Mouse (Mus musculus): Measurements from ENCODE around the gene Slc29a2. TPM values are rescaled to one million over a fixed set of nuclear protein-coding genes. Genes with fewer than 3 reads are reported as not detected.

Slc29a2 gene
- total RNA-seq, 1 experiment from 2014 or later, result 2.3 TPM

DNA sequence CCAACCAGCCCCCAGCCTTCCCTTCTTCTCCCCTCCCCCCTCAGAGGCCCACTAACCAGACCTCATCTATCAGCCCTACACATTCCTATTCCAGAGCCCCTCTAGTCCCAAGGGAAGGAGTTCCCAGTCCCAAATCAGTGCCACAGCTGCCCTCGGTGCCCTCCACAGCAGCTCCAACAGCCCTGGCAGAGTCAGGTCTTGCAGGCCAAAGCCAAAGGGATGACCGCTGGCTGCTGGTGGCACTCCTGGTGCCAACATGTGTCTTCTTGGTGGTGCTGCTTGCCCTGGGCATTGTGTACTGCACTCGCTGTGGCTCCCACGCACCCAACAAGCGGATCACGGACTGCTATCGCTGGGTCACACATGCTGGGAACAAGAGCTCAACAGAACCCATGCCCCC lies 46.3 kb downstream of the Slc29a2 start:
- no peak for ATAC-seq (replicated peaks in 1 of 2; ENCODE audit: insufficient read depth in 1 of 2, low FRiP score in 2 of 2, low TSS enrichment in 1 of 2, low read depth in 1 of 2, poor library complexity in 2 of 2, severe bottlenecking in 2 of 2)

DNA sequence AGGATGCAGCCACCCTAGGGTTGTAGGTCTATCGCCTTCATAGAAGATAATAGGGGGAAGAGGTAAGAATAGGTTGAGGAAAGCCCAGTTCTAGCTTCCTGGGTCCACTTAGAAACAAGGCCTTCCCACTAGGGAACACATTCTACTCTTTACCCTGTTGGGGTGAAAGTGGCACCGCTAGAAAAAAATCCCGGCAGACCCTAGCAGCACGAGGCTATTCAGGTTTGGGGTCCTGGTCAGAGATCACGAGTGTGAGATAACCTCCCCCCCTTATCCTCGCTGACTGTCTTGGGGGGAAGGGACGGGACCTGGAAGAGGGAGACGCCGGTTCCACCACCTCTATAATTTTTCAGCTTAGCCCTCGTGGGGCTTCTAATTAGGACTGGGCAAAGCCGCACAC lies 47.4 kb downstream of the Slc29a2 start:
- no peak for ATAC-seq (replicated peaks in 1 of 2; ENCODE audit: insufficient read depth in 1 of 2, low FRiP score in 2 of 2, low TSS enrichment in 1 of 2, low read depth in 1 of 2, poor library complexity in 2 of 2, severe bottlenecking in 2 of 2)

DNA sequence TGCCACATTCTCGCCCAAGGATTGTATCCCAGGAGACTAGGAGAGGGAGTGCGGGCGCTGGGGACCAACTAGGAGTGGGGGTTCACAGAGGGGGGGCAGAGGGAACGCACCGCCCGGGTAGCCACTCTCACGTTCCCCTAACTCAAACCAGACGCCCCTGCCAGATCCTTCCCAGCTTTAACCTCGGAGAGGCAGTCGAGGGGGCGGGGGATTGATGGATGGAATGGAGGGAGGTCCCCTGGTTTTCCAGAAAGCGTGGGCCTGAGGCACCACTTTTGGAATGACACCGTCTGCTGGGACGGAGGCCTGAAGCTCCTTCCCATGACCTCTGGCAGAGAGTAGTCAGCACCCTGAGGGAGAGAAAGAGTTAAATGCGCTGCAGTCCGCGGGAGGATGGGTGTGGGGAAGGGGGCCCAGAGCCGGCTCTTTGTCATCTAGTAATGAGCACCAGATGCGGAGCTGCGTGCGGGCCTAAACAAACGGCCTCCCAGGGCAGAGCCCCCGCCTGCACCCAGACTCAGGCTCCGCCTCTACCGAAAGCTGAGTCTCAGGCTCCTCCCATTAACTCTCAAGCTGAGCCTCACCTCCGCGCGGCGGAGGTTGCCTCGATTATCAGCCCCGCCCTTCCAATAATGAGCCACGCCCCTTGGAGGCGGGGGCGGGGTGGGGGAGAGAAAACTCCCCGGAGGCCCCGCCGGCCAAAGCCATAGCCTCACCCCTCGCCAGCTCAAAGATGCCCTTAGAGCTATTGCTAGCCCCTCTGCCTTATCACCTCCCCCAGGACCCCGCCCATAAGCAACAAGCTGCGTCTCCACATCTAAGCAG lies 48.1 kb downstream of the Slc29a2 start:
- ATAC-seq (replicated peaks in 1 of 2; ENCODE audit: insufficient read depth in 1 of 2, low FRiP score in 2 of 2, low TSS enrichment in 1 of 2, low read depth in 1 of 2, poor library complexity in 2 of 2, severe bottlenecking in 2 of 2), result peak; percentile 74 to 76

DNA sequence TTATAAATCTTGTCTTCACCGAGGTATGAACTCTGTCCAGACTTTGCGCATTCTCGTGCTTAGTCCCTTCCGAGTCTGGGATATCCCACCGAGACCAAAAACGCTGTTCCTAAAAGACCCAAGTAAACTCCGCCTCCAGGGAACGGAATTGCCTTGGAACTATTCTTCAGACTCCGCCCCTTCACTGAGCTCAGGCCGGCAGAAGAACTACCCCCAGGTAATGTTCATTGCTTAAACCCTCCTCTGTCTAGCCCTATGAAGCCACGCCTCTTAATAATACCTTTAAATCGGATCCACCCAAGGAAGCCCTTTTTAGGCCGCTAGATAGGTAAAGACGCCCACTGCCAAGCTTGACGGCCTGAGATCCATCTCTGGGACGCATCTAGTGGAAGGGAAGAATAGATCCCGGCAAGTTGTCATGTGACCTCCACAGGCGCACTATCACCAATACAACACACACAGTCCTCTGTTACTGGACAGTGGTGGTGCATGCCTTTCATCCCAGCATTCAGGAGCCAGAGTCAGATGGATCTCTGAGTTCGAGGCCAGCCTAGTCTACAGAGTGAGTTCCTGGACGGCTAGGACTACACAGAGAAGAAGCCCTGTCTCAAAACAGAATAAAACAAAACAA lies 48.8 kb downstream of the Slc29a2 start:
- no peak for ATAC-seq (replicated peaks in 1 of 2; ENCODE audit: insufficient read depth in 1 of 2, low FRiP score in 2 of 2, low TSS enrichment in 1 of 2, low read depth in 1 of 2, poor library complexity in 2 of 2, severe bottlenecking in 2 of 2)

DNA sequence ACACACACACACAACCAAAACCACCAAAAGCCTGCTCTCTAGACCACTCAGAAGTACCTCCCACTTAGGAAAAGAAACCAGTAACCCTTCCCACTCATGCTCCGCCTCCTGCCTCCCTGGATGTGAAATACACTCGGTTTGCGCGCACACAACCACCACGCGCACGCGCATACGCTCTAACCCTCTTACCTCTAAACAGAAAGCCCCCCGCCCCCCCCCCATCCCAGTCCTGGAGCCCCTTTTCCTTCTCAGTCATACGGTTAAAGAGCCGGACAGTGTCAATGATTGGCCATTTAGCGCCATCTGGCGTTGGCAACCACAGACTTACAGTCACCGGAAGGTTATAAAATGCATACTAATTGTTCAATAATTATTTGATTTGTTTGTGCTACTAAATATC lies 49.4 kb downstream of the Slc29a2 start:
- 0 out of 4 replicates have a peak, but pooled peaks of 1 of the 2 experiments have one; percentile 27 for ATAC-seq (replicated peaks in 1 of 2; ENCODE audit: insufficient read depth in 1 of 2, low FRiP score in 2 of 2, low TSS enrichment in 1 of 2, low read depth in 1 of 2, poor library complexity in 2 of 2, severe bottlenecking in 2 of 2)

DNA sequence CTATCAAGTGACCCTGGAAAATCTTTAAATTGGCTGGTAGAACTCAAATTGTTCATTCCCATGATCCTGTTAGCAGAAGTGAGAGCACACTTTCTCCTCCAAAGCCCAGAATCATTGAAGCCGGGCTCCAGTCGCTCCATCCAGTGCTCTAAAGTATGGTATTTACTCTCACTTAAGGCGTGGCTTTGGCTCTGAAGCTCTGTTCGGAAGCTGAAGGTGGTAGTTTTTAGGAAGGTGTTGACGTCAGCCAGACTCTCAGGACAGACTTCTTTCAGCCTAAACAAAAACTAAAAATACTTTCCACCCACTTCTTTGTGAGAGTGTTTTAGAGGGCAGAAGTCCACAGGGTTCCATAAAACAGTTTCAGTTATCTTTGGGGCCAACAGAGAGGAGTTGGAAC lies 49.9 kb downstream of the Slc29a2 start:
- no peak for ATAC-seq (replicated peaks in 1 of 2; ENCODE audit: insufficient read depth in 1 of 2, low FRiP score in 2 of 2, low TSS enrichment in 1 of 2, low read depth in 1 of 2, poor library complexity in 2 of 2, severe bottlenecking in 2 of 2)

DNA sequence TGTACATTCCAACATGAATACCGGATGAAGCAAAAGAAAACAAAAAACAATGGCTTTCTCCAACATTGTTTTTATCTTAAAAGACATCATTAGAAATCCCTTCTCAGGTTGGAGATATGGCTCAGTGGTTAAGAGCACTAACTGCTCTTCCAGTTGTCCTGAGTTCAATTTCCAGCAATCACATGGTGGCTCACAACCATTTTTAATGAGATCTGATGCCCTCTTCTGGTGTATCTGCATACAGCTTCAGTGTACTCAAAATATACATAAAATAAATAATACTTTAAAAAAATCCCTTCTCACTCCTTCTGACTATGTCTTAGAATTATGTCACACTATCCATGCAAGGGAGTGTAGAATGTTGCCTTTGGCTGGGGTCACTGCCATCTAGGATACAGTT lies 55.6 kb downstream of the Slc29a2 start:
- no peak for ATAC-seq (replicated peaks in 1 of 2; ENCODE audit: insufficient read depth in 1 of 2, low FRiP score in 2 of 2, low TSS enrichment in 1 of 2, low read depth in 1 of 2, poor library complexity in 2 of 2, severe bottlenecking in 2 of 2)

Other genes starting within 250 kb of the Slc29a2 start
- 75.7 and 127 TPM in 2 replicates for gene Rbm4, start 230.0 kb upstream of the Slc29a2 start, total RNA-seq (2017)
- gene Gm21992, start 212.2 kb upstream of the Slc29a2 start, total RNA-seq (2017), result 41.8 and 81.7 TPM in 2 replicates
- 16.8 and 17.4 TPM in 2 replicates for gene Rbm14, start 212.2 kb upstream of the Slc29a2 start, total RNA-seq (2017)
- 24.1 and 24.7 TPM in 2 replicates for gene Ccs, start 184.5 kb upstream of the Slc29a2 start, total RNA-seq (2017)
- not detected in 2 replicates for gene Ccdc87, start 184.5 kb upstream of the Slc29a2 start, total RNA-seq (2017)
- 18.9 and 29.8 TPM in 2 replicates for gene Ctsf, start 168.7 kb upstream of the Slc29a2 start, total RNA-seq (2017)
- 0.06 and 0.20 TPM in 2 replicates for gene Actn3, start 146.0 kb upstream of the Slc29a2 start, total RNA-seq (2017)
- gene Zdhhc24, start 145.2 kb upstream of the Slc29a2 start, total RNA-seq (2017), result 13.1 and 17.4 TPM in 2 replicates
- gene Bbs1, start 117.2 kb upstream of the Slc29a2 start, total RNA-seq (2017), result 2.3 and 3.2 TPM in 2 replicates
- gene Dpp3, start 95.6 kb upstream of the Slc29a2 start, total RNA-seq (2017), result 37.6 and 41.1 TPM in 2 replicates
- 0.10 TPM in 1 of 2 replicates, not detected in the other for gene Peli3, start 80.7 kb upstream of the Slc29a2 start, total RNA-seq (2017)
- 50.0 and 71.5 TPM in 2 replicates for gene Mrpl11, start 61.7 kb upstream of the Slc29a2 start, total RNA-seq (2017)
- not detected in 2 replicates for gene Npas4, start 33.5 kb upstream of the Slc29a2 start, total RNA-seq (2017)
- not detected in 2 replicates for gene B4gat1, start 15.0 kb downstream of the Slc29a2 start, total RNA-seq (2017)
- 7.3 and 8.4 TPM in 2 replicates for gene AC124502.3, start 15.0 kb downstream of the Slc29a2 start, total RNA-seq (2017)
- gene Brms1, start 17.5 kb downstream of the Slc29a2 start, total RNA-seq (2017), result 23.3 and 29.5 TPM in 2 replicates
- gene Rin1, start 26.6 kb downstream of the Slc29a2 start, total RNA-seq (2017), result 0.69 TPM in 1 of 2 replicates, not detected in the other
- gene Cd248, start 44.2 kb downstream of the Slc29a2 start, total RNA-seq (2017), result 0.31 and 0.74 TPM in 2 replicates
- gene Tmem151a, start 61.7 kb downstream of the Slc29a2 start, total RNA-seq (2017), result not detected in 2 replicates
- gene Yif1a, start 64.7 kb downstream of the Slc29a2 start, total RNA-seq (2017), result 8.2 and 12.9 TPM in 2 replicates
- 0.35 TPM in 1 of 2 replicates, not detected in the other for gene Cnih2, start 74.7 kb downstream of the Slc29a2 start, total RNA-seq (2017)
- gene Rab1b, start 83.2 kb downstream of the Slc29a2 start, total RNA-seq (2017), result 70.4 and 70.9 TPM in 2 replicates
- gene Klc2, start 94.7 kb downstream of the Slc29a2 start, total RNA-seq (2017), result 9.8 and 10.1 TPM in 2 replicates
- 17.3 and 23.4 TPM in 2 replicates for gene Pacs1, start 249.3 kb downstream of the Slc29a2 start, total RNA-seq (2017)

Data from hematopoietic stem cell, adult 5-6 weeks (primary cell).